Mouse (Mus musculus) erythroblast, embryonic 14.5 days (primary cell): ENCODE measurements around the gene BC034090. TPM values are rescaled to one million over a fixed set of nuclear protein-coding genes. Genes with fewer than 3 reads are reported as not detected.

Experiments
- H3K27me3 ChIP-seq: 2 replicates; pipeline ENCODE4 v1.6.1; 2012; ENCODE audit warnings: inconsistent platforms; ENCODE audit not compliant: control insufficient read depth
- H3K36me3 ChIP-seq: 2 replicates; pipeline ENCODE4 v1.6.1; 2012; ENCODE audit warnings: mild to moderate bottlenecking, inconsistent platforms; ENCODE audit not compliant: control insufficient read depth
- H3K4me1 ChIP-seq: 2 replicates; pipeline ENCODE4 v1.6.1; 2012; ENCODE audit warnings: inconsistent platforms; ENCODE audit not compliant: control insufficient read depth
- H3K4me3 ChIP-seq: replicated peaks from 2 replicates; pipeline ENCODE3; 2012; ENCODE audit warnings: moderate library complexity, mild to moderate bottlenecking, inconsistent platforms
- H3K9me3 ChIP-seq: 2 replicates; pipeline ENCODE4 v1.6.1; 2012; ENCODE audit warnings: low read length, inconsistent platforms, mixed read lengths; ENCODE audit not compliant: control insufficient read depth
- GATA1 ChIP-seq: IDR thresholded peaks from 2 replicates; pipeline ENCODE4 v1.6.1; 2012; ENCODE audit warnings: low read length, inconsistent platforms, mixed read lengths
- TAL1 ChIP-seq: IDR thresholded peaks from 3 replicates; pipeline ENCODE4 v1.6.1; 2012; ENCODE audit warnings: low read length, inconsistent platforms, mixed read lengths
- polyA plus RNA-seq: library from polyadenylated mRNA; stranded (reverse); fragments of >175 nt; gene quantifications from 2 replicates; pipeline ENCODE4 v1.2.3, GENCODE M21; 2012

BC034090 gene
- polyA plus RNA-seq, 1 experiment, result not detected

DNA sequence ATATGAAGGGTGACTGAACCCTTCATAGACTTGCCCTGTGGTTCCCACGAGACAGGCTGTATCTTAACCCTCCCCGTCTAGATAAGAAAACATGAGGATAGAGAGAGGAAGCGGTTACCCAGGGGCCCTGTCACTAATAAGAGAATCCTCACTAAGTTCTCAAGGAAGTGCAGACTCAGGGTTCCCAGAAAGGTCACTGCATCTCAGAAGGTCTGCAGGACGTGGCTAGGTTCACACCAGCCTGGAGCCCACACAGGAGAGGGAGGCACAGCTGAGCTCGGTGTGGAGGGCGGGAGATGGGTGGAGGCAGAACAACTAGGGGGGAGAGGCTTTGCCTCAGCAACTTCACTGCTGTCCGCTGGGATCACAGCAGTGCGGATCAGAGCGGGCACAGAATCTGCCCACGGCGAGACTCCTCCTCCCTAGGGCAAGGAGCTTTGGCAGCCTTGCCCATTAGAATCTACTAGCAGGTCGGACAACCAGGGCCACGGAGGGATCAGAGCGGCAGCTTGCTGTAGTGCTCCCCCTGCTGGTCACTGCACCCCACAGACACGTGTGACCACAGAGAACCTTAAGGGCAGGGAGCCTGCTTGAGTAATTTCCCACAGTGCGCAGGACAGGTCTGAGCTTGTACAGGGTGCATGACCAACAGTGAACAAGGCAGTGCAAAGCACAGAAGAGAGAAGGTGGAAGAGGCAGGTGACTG, 20.2 kb downstream of the BC034090 start:
- no peak for TF ChIP-seq GATA1
- no peak for TF ChIP-seq TAL1
- H3K36me3 ChIP-seq, result no peaks in the 10 kb centered on the region
- H3K4me1 ChIP-seq, result peaks cover 16% of the 10 kb centered on the region
- H3K9me3 ChIP-seq, result no peaks in the 10 kb centered on the region
- peak overlapping the region; percentile 52 for H3K4me3 ChIP-seq
- no peaks in the 10 kb centered on the region for H3K27me3 ChIP-seq

DNA sequence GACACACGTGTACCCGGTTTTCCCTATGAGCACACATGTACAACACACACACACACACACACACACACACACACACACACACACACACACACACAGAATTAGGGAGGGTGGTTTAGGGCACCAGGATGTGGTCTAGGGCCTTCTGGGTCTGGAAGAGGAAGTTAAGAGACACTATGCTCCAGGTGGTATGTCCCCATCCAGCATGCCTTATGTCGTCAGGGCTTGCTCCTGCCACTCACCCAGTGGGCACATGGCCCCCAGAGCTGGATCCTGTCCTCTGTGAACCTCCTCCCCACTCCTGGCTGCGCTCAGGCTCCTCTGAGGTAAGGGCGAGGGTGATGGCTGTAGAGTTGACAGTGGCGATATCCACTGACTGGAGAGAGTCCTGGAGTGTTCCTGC, 21.2 kb downstream of the BC034090 start:
- Histone ChIP-seq H3K36me3 (no peaks in the 10 kb centered on the region), H3K9me3 (no peaks in the 10 kb centered on the region), H3K27me3 (no peaks in the 10 kb centered on the region), H3K4me3 (no peak overlapping the region), H3K4me1 (peaks cover 16% of the 10 kb centered on the region)
- no peak for TF ChIP-seq TAL1
- TF ChIP-seq GATA1, result no peak

DNA sequence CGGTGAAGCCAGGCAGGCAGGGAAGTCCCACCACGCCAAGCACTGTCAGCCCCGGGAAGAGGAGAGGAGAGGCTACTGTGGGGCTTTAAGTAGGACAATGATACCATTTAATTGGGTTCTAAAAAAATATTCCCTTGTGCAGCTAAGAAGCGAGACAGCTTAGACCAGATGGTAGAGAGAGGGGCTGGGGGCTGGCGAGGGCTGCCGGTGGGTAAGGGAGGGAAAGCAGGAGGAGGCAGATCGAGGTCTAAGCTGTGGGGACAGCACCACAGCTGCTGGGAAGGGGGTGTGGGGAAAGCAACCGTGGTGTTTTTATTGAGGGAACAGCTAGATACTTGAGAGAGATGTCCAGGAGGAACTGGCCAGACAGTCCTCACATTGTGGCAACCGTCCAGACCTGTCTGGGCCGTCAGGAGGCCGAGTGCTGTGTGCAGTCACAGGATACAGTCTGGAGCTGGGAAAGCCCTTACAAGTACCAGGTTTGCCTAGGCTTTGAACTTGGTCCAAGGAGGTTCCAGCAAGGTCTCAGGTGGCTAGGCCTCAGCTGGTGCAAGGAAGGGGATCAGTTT, 22.1 kb downstream of the BC034090 start:
- Histone ChIP-seq H3K9me3 (no peaks in the 10 kb centered on the region), H3K4me3 (no peak overlapping the region), H3K27me3 (no peaks in the 10 kb centered on the region), H3K4me1 (peaks cover 16% of the 10 kb centered on the region), H3K36me3 (no peaks in the 10 kb centered on the region)
- TF ChIP-seq TAL1 (no peak), GATA1 (no peak)

DNA sequence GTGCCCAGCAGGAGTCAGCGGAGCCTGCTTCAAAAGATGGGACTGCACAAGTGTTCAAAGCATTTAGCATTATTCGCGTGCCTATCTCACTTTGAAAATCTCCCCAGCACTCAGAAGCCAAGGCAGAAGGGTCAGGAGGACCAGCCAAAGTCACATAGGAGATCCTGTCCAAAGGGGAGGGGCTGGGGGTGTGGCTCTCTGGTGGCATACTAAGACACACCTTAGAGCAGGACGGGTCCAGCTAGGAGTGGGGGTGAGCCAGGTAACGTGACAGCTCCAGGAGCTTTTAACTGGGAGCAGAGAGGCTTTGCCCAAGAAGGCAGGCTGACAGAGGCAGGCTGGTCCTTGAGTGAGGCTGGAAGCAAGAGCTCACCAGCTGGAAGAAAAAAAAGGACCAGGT, 25.3 kb downstream of the BC034090 start:
- peaks cover 12% of the 10 kb centered on the region for H3K4me1 ChIP-seq
- no peaks in the 10 kb centered on the region for H3K36me3 ChIP-seq
- H3K9me3 ChIP-seq, result no peaks in the 10 kb centered on the region
- H3K27me3 ChIP-seq, result no peaks in the 10 kb centered on the region
- H3K4me3 ChIP-seq, result no peak overlapping the region
- TF ChIP-seq TAL1 (no peak), GATA1 (no peak)

DNA sequence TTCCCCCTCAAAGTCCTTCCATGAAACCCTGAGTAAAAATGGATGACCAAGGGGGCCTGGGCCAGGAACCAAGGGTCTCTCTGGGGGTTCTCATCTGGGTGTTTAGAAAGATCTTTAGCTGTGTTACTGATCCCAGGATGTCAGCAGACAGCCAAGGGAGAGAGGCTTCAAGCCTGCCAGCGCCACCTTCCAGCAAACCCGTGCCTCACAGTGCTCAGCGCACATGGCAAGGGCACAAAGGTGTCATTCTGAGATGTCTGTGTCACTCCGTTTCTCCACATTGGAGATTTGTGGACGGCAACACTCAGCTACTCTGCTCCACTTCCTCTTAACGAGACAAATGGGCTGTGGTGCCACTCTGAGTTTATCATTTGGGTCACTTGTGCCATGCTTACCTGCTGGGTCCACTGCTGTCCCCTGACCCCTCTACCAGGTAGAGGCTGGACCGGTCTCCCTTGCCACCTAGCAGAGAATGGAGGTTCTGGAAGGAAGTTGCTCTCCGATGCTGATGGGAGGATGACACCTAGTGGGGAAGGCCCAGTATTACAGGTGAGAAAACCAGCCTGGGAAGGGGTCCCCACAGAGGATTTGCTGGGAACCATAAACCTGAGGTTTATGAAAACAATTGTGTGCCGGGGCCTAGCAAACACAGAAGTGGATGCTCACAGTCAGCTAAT, 26.2 kb downstream of the BC034090 start:
- Histone ChIP-seq H3K4me1 (peaks cover 8% of the 10 kb centered on the region; the same call in 1 of the 2 replicates), H3K36me3 (no peaks in the 10 kb centered on the region), H3K9me3 (no peaks in the 10 kb centered on the region), H3K4me3 (no peak overlapping the region), H3K27me3 (no peaks in the 10 kb centered on the region)
- TF ChIP-seq TAL1, result no peak
- no peak for TF ChIP-seq GATA1

DNA sequence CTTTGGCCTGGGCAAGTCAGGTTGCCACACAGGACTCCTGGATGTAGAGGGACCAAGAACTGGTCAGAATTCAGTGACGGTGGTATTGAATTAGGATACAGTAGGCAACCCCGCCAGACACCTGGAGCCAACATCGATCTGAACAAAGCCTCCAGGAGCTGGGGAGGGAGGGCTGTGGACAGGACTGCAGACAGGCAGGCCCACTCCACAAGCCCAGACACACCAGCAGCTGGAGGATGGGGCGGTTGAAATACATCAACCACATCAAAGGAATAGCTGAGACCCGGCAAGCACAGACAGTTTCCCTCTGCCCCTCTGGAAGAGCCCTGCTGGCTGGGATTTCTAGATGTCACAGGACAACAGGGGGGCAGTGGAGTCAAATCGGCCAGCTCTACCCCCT, 27.4 kb downstream of the BC034090 start:
- Histone ChIP-seq H3K36me3 (no peaks in the 10 kb centered on the region), H3K4me3 (no peak overlapping the region), H3K27me3 (no peaks in the 10 kb centered on the region), H3K9me3 (no peaks in the 10 kb centered on the region), H3K4me1 (peaks cover 3% of the 10 kb centered on the region; the same call in 1 of the 2 replicates)
- TF ChIP-seq GATA1, result no peak
- TF ChIP-seq TAL1, result no peak

DNA sequence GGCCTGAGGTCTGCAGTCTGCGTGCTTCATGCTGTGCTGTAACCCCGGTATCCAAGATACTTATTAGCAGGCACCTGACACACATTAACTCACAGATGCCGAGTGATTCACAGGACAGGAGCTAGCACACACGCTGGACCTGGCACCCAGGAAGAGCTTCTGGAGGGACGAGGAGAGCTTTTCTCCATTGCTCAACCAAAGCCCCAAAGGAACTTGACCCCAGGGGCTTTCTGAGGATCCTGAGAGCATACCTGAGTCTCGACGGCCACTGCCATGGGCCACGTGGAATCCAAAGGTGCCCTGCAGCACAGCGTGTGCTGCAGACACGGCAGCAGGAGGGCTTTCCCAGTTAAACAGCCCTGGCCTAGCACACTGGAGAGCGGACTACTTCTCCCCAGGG, 27.9 kb downstream of the BC034090 start:
- no peaks in the 10 kb centered on the region for H3K27me3 ChIP-seq
- no peak overlapping the region for H3K4me3 ChIP-seq
- TF ChIP-seq GATA1 (no peak), TAL1 (no peak)
- H3K9me3 ChIP-seq, result no peaks in the 10 kb centered on the region
- H3K36me3 ChIP-seq, result no peaks in the 10 kb centered on the region
- peaks cover 3% of the 10 kb centered on the region; the same call in 1 of the 2 replicates for H3K4me1 ChIP-seq

DNA sequence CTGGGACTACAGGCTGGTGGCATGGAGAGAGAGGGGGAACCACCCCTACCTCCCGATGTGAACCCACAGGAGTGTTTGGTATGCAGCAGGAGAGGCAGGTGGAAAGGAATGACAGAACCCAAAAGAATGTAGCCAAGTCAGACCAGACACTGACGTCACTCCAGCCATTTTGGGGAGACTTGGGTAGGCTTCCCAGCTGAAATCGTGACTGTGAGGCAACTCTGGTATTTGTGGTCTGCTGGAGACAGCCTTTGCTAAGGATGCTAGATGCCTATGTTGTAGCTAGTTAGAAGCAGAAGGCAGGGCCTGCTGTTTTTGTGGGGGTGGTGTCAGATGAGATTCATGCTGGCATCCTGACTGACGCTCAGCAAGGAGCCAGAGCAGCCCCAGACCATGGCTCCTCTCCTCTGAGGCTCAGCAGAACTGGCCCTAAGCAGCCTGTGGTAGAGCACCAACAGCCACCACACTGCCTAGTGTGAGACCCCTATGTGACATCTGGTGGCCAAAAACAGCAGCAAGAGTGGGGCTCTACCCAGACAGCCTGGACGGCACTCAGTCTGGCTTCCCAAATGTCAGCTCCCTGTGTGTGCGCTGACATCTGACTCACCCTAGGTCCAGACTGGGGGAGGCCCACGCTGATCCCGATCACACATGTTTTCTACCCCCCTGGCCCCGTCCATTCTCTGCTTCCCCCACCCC, 29.0 kb downstream of the BC034090 start:
- TF ChIP-seq GATA1, result no peak
- H3K9me3 ChIP-seq, result no peaks in the 10 kb centered on the region
- H3K27me3 ChIP-seq, result no peaks in the 10 kb centered on the region
- H3K4me1 ChIP-seq, result peaks cover 3% of the 10 kb centered on the region; the same call in 1 of the 2 replicates
- no peak overlapping the region for H3K4me3 ChIP-seq
- H3K36me3 ChIP-seq, result no peaks in the 10 kb centered on the region

DNA sequence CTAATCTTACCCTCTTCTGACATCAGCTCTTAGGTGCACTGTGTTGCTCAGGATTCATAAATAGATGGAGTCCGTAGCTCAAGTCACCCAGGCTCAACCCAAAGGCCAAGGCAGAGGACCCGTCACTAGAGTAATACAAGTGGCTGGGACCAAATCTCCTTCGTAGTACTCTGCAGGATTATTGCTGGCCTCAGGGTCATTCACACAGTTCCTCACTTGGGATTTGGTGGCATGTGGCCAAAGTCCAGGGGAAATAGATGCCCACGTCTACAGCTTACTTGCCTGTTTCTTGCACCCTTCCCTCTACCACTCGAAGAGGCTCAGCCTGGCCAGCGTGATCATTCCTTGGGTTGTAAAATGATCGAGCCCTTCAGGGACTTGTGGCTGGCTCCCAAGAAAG, 30.3 kb downstream of the BC034090 start:
- no peaks in the 10 kb centered on the region for H3K9me3 ChIP-seq
- H3K4me1 ChIP-seq, result peaks cover 3% of the 10 kb centered on the region; the same call in 1 of the 2 replicates
- H3K36me3 ChIP-seq, result no peaks in the 10 kb centered on the region
- no peak for TF ChIP-seq GATA1
- no peak for TF ChIP-seq TAL1
- H3K27me3 ChIP-seq, result no peaks in the 10 kb centered on the region
- no peak overlapping the region for H3K4me3 ChIP-seq
